Mouse (Mus musculus) cerebellum, adult 2 months (tissue): Measurements from ENCODE around the gene Itsn2.

Experiments
- CTCF ChIP-seq: fragments of 200-500 bp; IDR thresholded peaks from 2 replicates; pipeline ENCODE4 v1.5.1; 2011; ENCODE audit warnings: low read depth, mild to moderate bottlenecking, control low read depth, low read length, moderate library complexity, borderline replicate concordance; ENCODE audit not compliant: insufficient read depth
- POLR2A ChIP-seq: fragments of 200-500 bp; IDR thresholded peaks from 2 replicates; pipeline ENCODE4 v1.6.1; 2011; ENCODE audit warnings: low read length, control low read depth, borderline replicate concordance; ENCODE audit not compliant: insufficient read depth

- TF ChIP-seq POLR2A = no peak
- no peak for TF ChIP-seq CTCF
Observed at GRCm38 (mm10) chr12:4664929-4665674, 72.7 kb downstream of the Itsn2 start.
